Mouse (Mus musculus) liver, adult (tissue): ENCODE data around the gene Zbtb17.

Experiments used
- GATA4 ChIP-seq: IDR thresholded peaks from 2 replicates; pipeline ENCODE4 v1.6.1; 2014; ENCODE audit warnings: mild to moderate bottlenecking, low read length; ENCODE audit not compliant: insufficient replicate concordance

Zbtb17 gene

GRCm38 (mm10) chr4:141500637-141501036 lies 56.2 kb downstream of the Zbtb17 start:
- no peak for TF ChIP-seq GATA4

GRCm38 (mm10) chr4:141501058-141501457 lies 56.6 kb downstream of the Zbtb17 start:
- no peak for TF ChIP-seq GATA4

DNA sequence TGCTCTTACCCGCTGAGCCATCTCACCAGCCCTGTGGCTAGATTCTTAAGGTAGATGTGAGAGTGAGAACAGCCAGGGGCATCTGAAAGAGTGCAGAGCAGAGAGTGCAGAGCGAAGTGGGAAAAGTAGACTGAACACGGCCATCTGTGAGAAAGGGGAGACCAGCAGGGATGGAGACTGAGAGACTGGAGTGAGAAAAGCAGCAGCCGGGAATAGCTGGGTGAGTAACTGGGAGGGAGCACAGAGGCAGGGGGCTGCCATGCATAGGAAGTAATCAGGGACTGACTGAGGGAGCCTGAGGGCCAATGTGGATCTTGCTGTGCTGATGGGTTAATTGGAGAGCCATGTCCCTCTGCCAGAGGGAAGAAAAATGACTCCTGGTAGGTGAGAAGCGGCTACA lies 58.3 kb downstream of the Zbtb17 start:
- no peak for TF ChIP-seq GATA4

GRCm38 (mm10) chr4:141504471-141504870 lies 60.0 kb downstream of the Zbtb17 start:
- TF ChIP-seq GATA4, result no peak

- no peak for TF ChIP-seq GATA4
Measured at GRCm38 (mm10) chr4:141505810-141506209, 61.4 kb downstream of the Zbtb17 start.

DNA sequence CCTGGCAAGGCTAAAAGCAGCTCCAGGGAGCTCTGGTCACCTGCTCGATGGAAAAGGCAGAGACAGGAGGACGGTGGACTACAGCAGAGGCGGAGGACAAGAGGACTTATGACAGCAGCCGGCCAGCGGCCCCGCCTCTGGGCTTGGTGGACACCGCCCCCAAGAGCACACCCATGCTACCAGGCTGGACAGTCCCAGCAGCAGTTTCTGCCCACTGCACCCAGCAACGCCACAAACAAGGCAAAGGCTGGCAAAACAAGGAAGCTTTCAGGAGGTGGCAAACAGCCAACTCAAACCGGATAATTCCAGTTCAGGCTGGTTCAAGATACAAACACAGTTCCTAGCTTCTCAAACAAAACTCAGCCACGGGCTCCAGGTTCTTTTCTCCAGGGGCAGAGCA lies 61.9 kb downstream of the Zbtb17 start:
- TF ChIP-seq GATA4, result no peak

DNA sequence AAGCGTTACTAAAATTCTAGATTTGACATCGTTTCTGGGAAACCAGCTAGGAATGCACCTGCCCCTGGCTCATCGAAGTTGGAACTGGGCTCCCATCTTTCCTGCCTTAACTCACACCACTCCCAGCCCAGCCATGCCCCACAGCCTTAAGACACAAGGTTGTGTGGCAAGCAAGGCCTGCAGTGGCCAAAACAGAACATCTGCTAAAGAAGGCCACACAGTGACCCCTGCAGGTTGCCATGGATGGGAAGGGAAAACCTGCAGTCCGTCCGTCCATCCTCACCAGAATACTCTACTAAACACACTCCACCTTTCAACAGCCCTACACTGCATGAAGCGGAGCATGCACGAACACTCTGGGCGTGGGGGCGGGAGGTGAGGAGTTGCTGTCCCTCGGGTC lies 62.4 kb downstream of the Zbtb17 start:
- no peak for TF ChIP-seq GATA4

DNA sequence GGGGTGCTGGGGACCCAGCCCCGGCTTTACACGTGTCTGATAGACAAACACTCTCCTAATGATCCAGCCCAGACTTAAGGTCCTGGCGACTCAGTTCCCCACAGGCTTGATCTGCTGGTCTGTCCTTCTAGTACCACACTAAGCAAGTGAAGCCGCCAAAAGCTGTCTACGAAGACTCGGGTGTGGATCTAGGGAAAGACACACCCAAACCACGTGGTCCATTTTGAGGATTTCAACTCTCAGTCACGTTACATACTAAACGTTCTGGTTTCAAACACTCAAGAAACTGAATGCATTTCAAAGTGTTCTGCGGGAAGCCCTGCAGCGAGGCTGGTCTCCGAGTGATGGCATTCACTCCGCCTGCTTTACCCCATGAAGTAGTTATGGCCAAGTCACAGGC lies 66.0 kb downstream of the Zbtb17 start:
- TF ChIP-seq GATA4, result no peak

- TF ChIP-seq GATA4, result no peak
Measured at GRCm38 (mm10) chr4:141512145-141512544, 67.7 kb downstream of the Zbtb17 start.

- TF ChIP-seq GATA4, result no peak
Measured at GRCm38 (mm10) chr4:141514179-141514641, 69.8 kb downstream of the Zbtb17 start.
